Mouse (Mus musculus): ENCODE data around the gene Slc2a13.

Gene Slc2a13

GRCm38 (mm10) chr15:91373203-91373584 is 199.9 kb downstream of the Slc2a13 start:
- DNase-seq: peak; percentile 42

- DNase-seq: no peak
These were observed 200.4 kb downstream of the Slc2a13 start for GRCm38 (mm10) chr15:91372464-91373202.

- no peak for DNase-seq
These were observed 201.1 kb downstream of the Slc2a13 start for GRCm38 (mm10) chr15:91371859-91372394.

- DNase-seq: no peak
These were observed 203.2 kb downstream of the Slc2a13 start for GRCm38 (mm10) chr15:91369736-91370449.

- DNase-seq: no peak
These were observed 212.6 kb downstream of the Slc2a13 start for GRCm38 (mm10) chr15:91360495-91360894.

- DNase-seq: no peak
These were observed 222.1 kb downstream of the Slc2a13 start for GRCm38 (mm10) chr15:91351006-91351405.

GRCm38 (mm10) chr15:91338350-91338749 is 234.7 kb downstream of the Slc2a13 start:
- DNase-seq: no peak

- no peak for DNase-seq
These were observed 238.6 kb downstream of the Slc2a13 start for GRCm38 (mm10) chr15:91334416-91334900.

- no peak for DNase-seq
These were observed 245.3 kb downstream of the Slc2a13 start for GRCm38 (mm10) chr15:91327748-91328147.

GRCm38 (mm10) chr15:91327023-91327422 is 246.0 kb downstream of the Slc2a13 start:
- no peak for DNase-seq

GRCm38 (mm10) chr15:91319376-91319775 is 253.7 kb downstream of the Slc2a13 start:
- DNase-seq: peak; percentile 20

GRCm38 (mm10) chr15:91316964-91317363 is 256.1 kb downstream of the Slc2a13 start:
- DNase-seq: peak; percentile 22

- DNase-seq: peak; percentile 18
These were observed 258.4 kb downstream of the Slc2a13 start for GRCm38 (mm10) chr15:91314402-91315318.

- peak; percentile 45 for DNase-seq
These were observed 268.7 kb downstream of the Slc2a13 start for GRCm38 (mm10) chr15:91304296-91304852.

- peak; percentile 92 for DNase-seq
These were observed 271.7 kb downstream of the Slc2a13 start for GRCm38 (mm10) chr15:91301366-91301765.

- DNase-seq: no peak
These were observed 273.7 kb downstream of the Slc2a13 start for GRCm38 (mm10) chr15:91299319-91299835.

GRCm38 (mm10) chr15:91283418-91283817 is 289.6 kb downstream of the Slc2a13 start:
- no peak for DNase-seq

GRCm38 (mm10) chr15:91282822-91283221 is 290.2 kb downstream of the Slc2a13 start:
- DNase-seq: no peak

- no peak for DNase-seq
These were observed 291.5 kb downstream of the Slc2a13 start for GRCm38 (mm10) chr15:91281521-91281920.

GRCm38 (mm10) chr15:91279571-91279970 is 293.5 kb downstream of the Slc2a13 start:
- no peak for DNase-seq

GRCm38 (mm10) chr15:91275961-91276360 is 297.1 kb downstream of the Slc2a13 start:
- peak; percentile 66 for DNase-seq

- peak; percentile 68 for DNase-seq
These were observed 304.5 kb downstream of the Slc2a13 start for GRCm38 (mm10) chr15:91268532-91268931.
